Mouse (Mus musculus) embryo, embryonic 10.5 days (tissue): ENCODE results near the gene Dip2c.

Experiments
- DNase-seq: peaks from one replicate; pipeline ENCODE4 v3.0.0-alpha.2; 2015; ENCODE audit warnings: low spot score

Gene Dip2c

DNA sequence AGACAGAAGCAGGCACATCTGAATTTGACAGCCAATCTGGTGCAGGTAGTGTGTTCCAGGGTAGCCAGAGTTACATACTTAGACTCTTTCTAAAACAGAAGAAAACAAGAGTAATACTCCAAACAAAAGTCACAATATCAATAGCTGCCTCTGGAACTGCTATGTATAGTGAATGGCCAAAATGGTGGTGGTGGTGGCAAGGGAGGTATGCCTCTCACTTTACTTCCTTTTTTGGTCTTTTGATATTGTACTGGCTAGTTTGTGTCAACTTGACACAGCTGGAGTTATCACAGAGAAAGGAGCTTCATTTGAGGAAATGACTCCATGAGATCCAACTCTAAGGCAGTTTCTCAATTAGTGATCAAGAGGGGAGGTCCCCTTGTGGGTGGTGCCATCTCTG lies 148.1 kb downstream of the Dip2c start:
- no peak for DNase-seq

DNA sequence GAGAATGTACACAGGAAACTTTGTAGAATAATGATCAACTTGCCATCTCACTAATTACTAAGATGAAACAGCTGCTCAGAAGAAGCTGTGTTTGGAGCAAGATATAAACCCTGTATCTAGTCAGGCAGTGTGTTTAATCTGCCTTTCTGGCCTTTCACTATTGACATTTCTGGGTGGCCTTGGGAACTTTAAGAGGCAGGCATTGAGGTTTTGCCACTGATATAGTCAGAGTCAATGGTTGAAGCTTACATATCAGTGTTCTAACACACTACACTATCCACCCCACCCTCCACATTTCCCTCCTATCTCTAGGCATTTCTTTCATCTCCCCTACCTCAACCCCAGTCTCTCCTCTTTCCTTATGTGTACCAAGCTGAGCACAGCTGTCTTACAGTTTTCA lies 149.9 kb downstream of the Dip2c start:
- no peak for DNase-seq

GRCm38 (mm10) chr13:9426779-9427178 lies 150.5 kb downstream of the Dip2c start:
- DNase-seq = no peak

- no peak for DNase-seq
Measured at GRCm38 (mm10) chr13:9429884-9430283, 153.6 kb downstream of the Dip2c start.

- no peak for DNase-seq
Measured at GRCm38 (mm10) chr13:9430724-9431123, 154.4 kb downstream of the Dip2c start.

GRCm38 (mm10) chr13:9431441-9431840 lies 155.1 kb downstream of the Dip2c start:
- DNase-seq = no peak

DNA sequence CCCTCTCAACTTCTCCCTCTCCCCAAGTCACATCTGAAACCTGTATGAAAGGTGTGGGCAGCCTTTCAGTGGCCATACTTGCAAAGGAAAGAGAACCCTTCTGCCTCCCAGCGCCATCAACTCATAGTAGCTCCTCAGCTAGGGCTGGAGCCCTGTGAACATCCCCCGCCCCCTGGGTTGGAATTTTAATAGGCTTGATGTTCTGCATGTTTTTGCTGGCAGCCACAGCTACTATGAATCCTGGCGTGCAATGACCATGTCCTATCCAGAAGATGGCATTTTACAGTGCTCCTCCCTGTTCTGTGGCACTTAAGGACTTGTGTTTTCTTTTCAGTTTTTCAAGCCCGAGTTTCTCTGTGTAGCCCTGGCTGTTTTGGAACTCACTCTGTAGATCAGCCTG lies 166.7 kb downstream of the Dip2c start:
- DNase-seq = no peak

DNA sequence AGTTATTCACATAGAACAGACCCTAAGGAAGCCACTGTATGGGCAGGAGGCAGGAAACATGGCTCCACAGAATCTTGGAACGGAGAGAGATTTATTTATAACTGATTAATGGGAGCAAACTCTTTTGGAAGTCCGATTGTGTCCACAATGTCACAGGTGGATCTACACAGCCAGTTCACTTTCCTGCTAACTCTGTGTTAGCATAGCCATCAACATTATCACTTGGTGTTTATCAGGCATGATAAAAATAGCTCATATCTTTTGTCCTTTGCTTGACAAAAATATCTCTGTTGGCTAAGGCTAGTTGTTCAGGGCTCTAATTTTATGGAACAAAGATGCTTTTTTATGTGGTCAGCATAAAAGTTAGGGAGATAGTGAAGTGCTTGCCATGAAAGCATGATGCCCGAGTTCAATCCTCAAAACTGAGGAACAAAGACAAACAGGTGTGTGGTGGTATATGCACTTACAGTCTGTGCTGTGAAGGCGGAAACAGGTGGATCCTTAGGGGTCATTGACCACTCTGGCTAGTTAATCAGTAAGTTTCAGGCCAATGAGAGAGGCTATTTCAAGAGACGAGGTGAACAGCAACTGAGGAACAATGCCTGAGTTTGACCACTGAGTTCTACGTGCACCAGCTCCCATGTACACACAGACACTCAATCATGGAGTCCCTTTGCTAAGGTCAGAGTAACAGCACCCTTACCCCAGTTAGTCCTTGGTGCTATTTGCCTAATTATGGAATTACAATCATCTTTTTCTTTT lies 169.4 kb downstream of the Dip2c start:
- DNase-seq = no peak

DNA sequence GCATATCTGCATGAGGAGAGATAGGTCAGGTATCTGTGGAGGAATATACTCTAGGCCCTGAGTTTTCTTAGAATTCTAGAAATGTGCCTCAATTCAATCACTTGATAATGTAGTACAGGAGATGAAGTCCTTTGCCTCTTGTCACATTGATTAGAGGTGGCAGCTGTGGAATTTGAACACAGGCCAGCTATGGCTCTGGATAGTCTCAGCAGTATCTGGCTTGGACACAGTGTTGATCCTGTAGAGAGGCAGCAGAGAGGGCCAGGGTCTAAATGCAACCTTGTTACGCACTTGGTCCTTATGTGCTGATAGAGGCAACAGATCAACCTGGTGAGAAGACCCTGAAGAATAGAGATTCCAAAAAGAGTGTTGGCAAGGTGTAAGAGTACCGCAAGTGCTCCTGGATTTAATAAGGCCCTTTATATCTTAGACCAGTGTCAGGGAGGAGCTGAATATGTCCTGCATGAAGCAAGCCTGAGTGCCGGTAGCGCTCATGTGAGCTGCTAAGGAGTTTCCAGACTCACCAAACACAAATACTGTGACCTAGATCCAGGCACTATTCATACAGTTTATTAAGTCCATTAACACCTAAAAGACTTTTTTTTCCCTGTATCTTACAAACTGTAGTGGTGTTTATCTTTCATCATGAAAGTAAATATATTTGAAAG lies 170.3 kb downstream of the Dip2c start:
- no peak for DNase-seq

DNA sequence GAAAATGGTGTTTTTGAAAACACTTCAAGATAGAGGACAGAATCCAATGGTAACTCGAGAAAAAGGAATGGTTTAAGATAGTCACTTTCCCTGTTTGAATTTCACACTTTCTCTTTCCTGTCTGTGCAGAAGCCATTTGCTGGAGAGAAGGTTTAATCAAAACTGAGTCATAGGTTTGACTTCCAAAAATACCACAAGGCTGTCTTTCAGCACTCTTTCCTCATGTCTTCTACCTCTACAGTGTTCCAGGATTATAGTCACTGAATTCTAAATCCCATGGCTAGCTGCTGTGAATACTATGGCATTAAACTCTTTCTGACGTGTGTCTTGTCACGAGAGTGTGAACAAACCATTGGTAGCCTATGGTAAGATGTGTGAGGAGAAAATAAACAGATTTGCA lies 173.9 kb downstream of the Dip2c start:
- DNase-seq = no peak

DNA sequence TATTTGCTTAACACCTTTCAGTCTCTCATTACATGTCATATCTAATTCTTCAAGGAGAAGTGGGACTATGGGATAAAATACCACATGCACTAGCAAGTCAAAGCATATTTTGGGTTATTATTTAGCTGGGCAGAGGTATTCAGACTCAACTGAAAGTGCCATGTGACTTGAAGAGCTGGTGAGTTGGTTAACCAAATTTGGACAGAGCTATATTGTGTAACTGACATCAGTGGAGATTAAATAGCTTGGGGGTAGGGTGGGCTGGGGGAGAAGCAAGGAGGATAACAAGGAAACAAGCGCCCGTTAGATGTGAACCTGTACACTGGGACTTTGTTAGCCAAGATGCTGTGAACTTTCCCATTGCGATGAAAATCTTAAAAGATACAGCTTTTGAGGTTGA lies 175.6 kb downstream of the Dip2c start:
- no peak for DNase-seq

- peak; percentile 37 for DNase-seq
Measured at GRCm38 (mm10) chr13:9454426-9455177, 178.3 kb downstream of the Dip2c start.

- no peak for DNase-seq
Measured at GRCm38 (mm10) chr13:9455979-9456378, 179.7 kb downstream of the Dip2c start.

- DNase-seq = no peak
Measured at GRCm38 (mm10) chr13:9457420-9458308, 181.3 kb downstream of the Dip2c start.

DNA sequence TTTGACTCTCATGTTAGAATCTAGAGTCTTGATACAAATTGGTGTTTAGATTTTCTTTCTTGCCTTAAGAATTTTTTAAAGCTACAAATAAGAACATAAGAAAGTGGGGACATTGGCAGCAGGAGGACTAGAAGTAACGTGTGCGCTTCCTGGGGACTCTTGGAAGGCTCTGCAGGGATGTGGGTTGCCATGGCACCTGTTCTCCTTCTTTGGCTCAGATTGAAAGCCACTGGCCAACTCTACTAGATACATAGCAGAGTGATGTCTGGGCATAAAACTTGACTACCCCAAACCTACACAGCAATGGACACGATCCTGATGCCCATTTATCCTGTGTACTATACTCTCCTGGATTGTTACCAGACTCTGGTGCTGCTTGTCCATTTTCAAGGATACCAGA lies 188.1 kb downstream of the Dip2c start:
- no peak for DNase-seq

DNA sequence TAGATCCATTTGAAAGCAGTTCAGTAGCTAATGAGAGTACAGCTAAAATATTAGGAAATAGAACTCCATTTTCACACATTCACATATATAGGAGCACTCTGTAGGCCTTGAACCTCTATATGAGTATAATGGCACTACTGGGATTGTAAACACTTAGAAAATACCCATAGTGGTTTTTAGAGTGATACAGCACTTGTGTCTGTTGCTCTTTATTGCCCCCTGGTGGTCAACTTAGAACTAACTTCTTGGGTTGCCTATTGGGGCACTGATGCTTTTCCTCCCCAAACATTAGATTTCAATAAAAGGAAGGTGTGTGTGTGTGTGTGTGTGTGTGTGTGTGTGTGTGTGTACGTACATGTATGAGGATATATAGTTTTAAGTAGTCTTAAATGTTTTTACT lies 190.9 kb downstream of the Dip2c start:
- DNase-seq = peak; percentile 86

GRCm38 (mm10) chr13:9473383-9473782 lies 197.1 kb downstream of the Dip2c start:
- no peak for DNase-seq

DNA sequence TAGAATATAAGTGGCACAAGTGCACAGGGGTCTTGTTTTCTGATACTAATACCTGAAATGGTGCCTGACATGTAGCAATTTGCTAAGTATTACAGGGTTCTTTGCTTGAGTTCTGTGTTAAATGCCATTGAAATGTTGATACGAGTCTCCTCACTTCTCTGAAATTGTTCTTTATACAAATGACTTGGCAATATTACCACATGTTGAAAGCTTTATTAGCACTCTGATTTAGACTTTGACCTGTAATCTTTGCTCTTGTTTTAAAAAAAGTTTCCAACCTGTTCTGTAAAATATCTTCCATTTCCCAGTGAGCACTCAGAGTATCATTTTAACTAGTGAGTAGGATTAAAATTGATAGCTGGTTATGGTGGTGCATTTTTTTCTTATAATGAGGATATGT lies 205.4 kb downstream of the Dip2c start:
- no peak for DNase-seq

GRCm38 (mm10) chr13:9489696-9490095 lies 213.4 kb downstream of the Dip2c start:
- DNase-seq = no peak

GRCm38 (mm10) chr13:9494726-9495125 lies 218.4 kb downstream of the Dip2c start:
- no peak for DNase-seq

DNA sequence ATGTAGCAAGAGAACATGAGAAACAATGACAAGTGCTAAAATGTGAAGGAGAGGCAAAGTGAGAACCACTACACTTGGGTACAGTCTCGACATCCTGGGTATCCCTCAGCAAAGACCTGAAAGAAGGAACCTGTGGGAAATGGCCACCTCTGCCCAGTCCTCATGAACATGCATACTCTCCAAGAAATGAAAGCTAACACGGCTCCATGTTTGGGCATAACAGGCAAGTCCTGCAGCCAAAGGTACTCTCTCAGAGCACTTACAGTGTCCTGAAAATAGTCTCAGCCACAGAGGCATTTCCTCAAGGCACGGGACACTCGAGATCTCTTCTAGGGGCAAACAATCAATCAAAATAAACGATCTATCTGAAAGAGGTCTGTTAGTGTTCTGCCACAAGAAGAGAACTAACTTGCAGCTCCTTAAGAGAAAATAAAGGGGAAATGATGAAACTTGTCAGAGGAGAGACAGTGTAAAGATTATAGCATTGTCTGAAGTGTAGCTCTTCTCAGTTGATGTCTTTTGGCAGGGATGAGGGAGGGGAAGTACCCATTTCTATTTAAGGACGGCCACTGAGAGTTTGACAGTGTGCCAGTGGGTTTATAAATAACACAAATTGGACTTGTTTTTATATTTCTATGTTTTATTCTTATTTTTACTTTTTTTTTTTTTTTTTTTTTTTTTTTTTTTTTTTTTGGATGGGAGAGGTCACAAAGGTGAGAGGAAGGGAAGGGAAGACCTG lies 228.0 kb downstream of the Dip2c start:
- no peak for DNase-seq
